Mouse (Mus musculus) gastrocnemius, postnatal 36 days (tissue): Measurements from ENCODE around the gene Ugt1a8. TPM values are rescaled to one million over a fixed set of nuclear protein-coding genes. Genes with fewer than 3 reads are reported as not detected.

Experiments
- total RNA-seq, 2 experiments: library from RNA; stranded (reverse); gene quantifications; 2 replicates each; pipeline ENCODE4 v1.2.3; 2021

The Ugt1a8 gene
- total RNA-seq, 2 experiments from 2014 or later = not detected

Other genes starting within 250 kb of the Ugt1a8 start
- gene Dgkd, start 234.5 kb upstream of the Ugt1a8 start, total RNA-seq = 10 to 100 TPM; 29.5 to 32.7 TPM
- gene Usp40, start 79.3 kb upstream of the Ugt1a8 start, total RNA-seq = 10 to 100 TPM in 1 of 2 experiments, 1 to 10 TPM in 1; 7.1 to 10.0 TPM
- gene Ugt1a10, start 32.4 kb upstream of the Ugt1a8 start, total RNA-seq = not detected
- not detected for gene Ugt1a9, start 17.0 kb upstream of the Ugt1a8 start, total RNA-seq
- under 1 TPM; 0.33 to 0.54 TPM for gene Ugt1a7c, start 7.2 kb downstream of the Ugt1a8 start, total RNA-seq
- gene Ugt1a6b, start 15.4 kb downstream of the Ugt1a8 start, total RNA-seq = under 1 TPM; 0.43 to 0.74 TPM
- gene Ugt1a6a, start 47.0 kb downstream of the Ugt1a8 start, total RNA-seq = 1 to 10 TPM in 1 of 2 experiments, under 1 TPM in 1; 0.64 to 1.0 TPM
- gene Ugt1a5, start 78.2 kb downstream of the Ugt1a8 start, total RNA-seq = under 1 TPM in 1 of 2 experiments, not detected in 1; 0.22 TPM
- not detected for gene Ugt1a2, start 112.8 kb downstream of the Ugt1a8 start, total RNA-seq
- not detected for gene Dnajb3, start 118.0 kb downstream of the Ugt1a8 start, total RNA-seq
- not detected for gene Ugt1a1, start 124.1 kb downstream of the Ugt1a8 start, total RNA-seq
- gene Mroh2a, start 139.2 kb downstream of the Ugt1a8 start, total RNA-seq = not detected
- gene Hjurp, start 189.8 kb downstream of the Ugt1a8 start, total RNA-seq = 1 to 10 TPM; 7.3 to 8.1 TPM
- gene Trpm8, start 189.8 kb downstream of the Ugt1a8 start, total RNA-seq = not detected